16 mouse cellular contexts compared by ENCODE assay signal in the genomic region with DNA sequence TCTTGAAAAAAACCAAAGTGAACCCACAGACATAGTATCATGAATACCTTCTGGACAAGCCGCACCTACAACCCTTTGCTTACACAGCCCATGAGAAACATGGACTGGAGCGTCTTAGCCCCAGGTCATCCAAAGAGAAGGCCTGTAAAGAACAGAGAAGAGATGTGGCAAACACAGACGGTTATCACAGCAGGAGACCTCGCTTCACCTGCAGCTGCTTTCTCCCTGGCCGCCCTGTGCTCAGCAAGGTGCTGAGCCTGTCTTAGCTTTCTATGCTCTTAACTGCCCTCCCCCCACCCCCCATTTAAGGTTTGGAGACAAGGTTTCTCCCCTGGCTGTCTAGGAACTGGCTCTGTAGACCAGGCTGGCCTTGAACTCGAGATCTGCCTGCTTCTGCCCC.
"Had no signal": no experiment of that assay in that cellular context is flagged by ENCODE, and none has a peak within 500 bp of the region (broad histone marks: within the 10 kb centered on the region; RNA-seq: fewer than 3 reads in every experiment).

No protein-coding gene starts in this region.

- DNase-seq: liver, postnatal 0 days; lung, adult 2 months; lung, postnatal 14 days; lung, postnatal 36 days; right cerebral cortex, postnatal 14 days; right cerebral cortex, postnatal 4 days; spleen, adult 18-20 months; thymus, adult 18-20 months; thymus, postnatal 14 days; thymus, postnatal 4 days had no signal

- H3K27me3 ChIP-seq: lung, embryonic 15.5 days; megakaryocyte, embryonic 14.5 days; midbrain, embryonic 13.5 days; midbrain, embryonic 15.5 days; neural tube, embryonic 12.5 days had no signal

- H3K9ac ChIP-seq: liver, postnatal 0 days; lung, embryonic 15.5 days; midbrain, embryonic 13.5 days; midbrain, embryonic 15.5 days; neural tube, embryonic 12.5 days had no signal

- H3K27ac ChIP-seq: lung, embryonic 15.5 days; macrophage; midbrain, embryonic 13.5 days; midbrain, embryonic 15.5 days; neural tube, embryonic 12.5 days had no signal

- H3K4me3 ChIP-seq: lung, embryonic 15.5 days; megakaryocyte, embryonic 14.5 days; midbrain, embryonic 13.5 days; midbrain, embryonic 15.5 days; neural tube, embryonic 12.5 days had no signal

- H3K36me3 ChIP-seq: lung, embryonic 15.5 days; midbrain, embryonic 15.5 days had no signal
